12 mouse cellular contexts compared by ENCODE assay signal in the genomic region with DNA sequence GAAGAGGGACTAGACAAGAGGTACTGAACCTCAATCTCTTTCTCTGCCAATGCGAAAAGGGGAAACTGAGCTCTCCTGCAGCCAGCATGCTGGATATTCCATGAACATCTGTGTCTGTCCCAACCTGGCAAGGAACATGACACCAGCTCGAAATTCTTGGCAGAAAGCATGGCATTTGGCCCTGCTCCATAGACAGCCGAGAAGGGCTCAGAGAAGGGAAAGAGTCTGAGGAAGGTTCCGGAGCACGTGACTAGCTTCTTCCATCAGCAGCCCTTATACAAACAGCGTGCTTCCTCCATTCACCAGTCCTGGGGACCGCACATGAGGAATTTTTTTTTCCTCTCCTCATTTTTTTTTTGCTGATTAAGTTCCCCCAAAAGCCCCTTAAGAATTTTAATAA. TPM values are rescaled to one million over a fixed set of nuclear protein-coding genes. Genes with fewer than 3 reads are reported as not detected.
DNase-seq lines count a peak whose midpoint lies in the region; ATAC-seq and TF ChIP-seq lines count a peak whose summit lies in the region.
"Had no signal": no experiment of that assay in that cellular context is flagged by ENCODE, and none has a peak within 500 bp of the region (broad histone marks: within the 10 kb centered on the region; RNA-seq: fewer than 3 reads in every experiment).

No protein-coding gene starts in this region.

- no peaks in the 10 kb centered on the region for H3K27me3 ChIP-seq in limb, embryonic 14.5 days (ENCODE audit: control insufficient read depth, insufficient read depth, low read length)
- no peaks in the 10 kb centered on the region for H3K27me3 ChIP-seq in limb, embryonic 10.5 days (ENCODE audit: low read depth, poor library complexity, severe bottlenecking)
- no peaks in the 10 kb centered on the region for H3K27me3 ChIP-seq in lung, embryonic 16.5 days (ENCODE audit: control insufficient read depth, insufficient read depth, low read depth, low read length)

- no peak overlapping the region for H3K27ac ChIP-seq in limb, embryonic 14.5 days (replicated peaks; ENCODE audit: low read depth, low read length)
- no peak overlapping the region for H3K27ac ChIP-seq in limb, embryonic 10.5 days
- H3K27ac ChIP-seq in lung, embryonic 16.5 days (ENCODE audit: low read length): no peak overlapping the region

- TF ChIP-seq POLR2A in limb, embryonic 14.5 days (IDR thresholded peaks at IDR 0.05; ENCODE audit: borderline replicate concordance, extremely low read depth, insufficient read depth, insufficient read length): no peak

- WGBS in limb, embryonic 14.5 days: 58% methylated on average over 7 of the region's 7 CpGs
- WGBS in limb, embryonic 10.5 days: 88% methylated on average over 7 of the region's 7 CpGs
- WGBS in lung, embryonic 16.5 days: 24% methylated on average over 7 of the region's 7 CpGs

- no peak for ATAC-seq in cerebellum, adult (ENCODE audit: insufficient number of reproducible peaks, low FRiP score, low TSS enrichment)
- no peak for ATAC-seq in limb, embryonic 14.5 days (ENCODE audit: low FRiP score, low read depth)
- peak; percentile 39 for ATAC-seq in lung, embryonic 16.5 days (ENCODE audit: low read depth)
- no peak for ATAC-seq in megakaryocyte progenitor cell, adult 5-6 weeks (replicated peaks; ENCODE audit: poor library complexity)
- ATAC-seq: CD4-positive, CD25-positive, alpha-beta regulatory T cell, adult 4 months had no signal

- no peak overlapping the region for H3K4me2 ChIP-seq in limb, embryonic 14.5 days (replicated peaks; ENCODE audit: low read depth, low read length, severe bottlenecking)
- no peak overlapping the region for H3K4me2 ChIP-seq in lung, embryonic 16.5 days (ENCODE audit: low read depth, low read length)
- H3K4me2 ChIP-seq: midbrain, embryonic 11.5 days had no signal

- peak; percentile 34 to 46 for DNase-seq in cerebellum, adult 18-20 months
- DNase-seq in limb, embryonic 14.5 days (ENCODE audit: low spot score): peak; percentile 49
- no peak for DNase-seq in limb, embryonic 10.5 days (ENCODE audit: low spot score)
- peak; percentile 44 to 64 for DNase-seq in cerebellum, postnatal 25 days
- DNase-seq in spleen, adult 12 weeks (ENCODE audit: low spot score): no peak
- DNase-seq: spleen, adult 18-20 months had no signal

- no peak overlapping the region for H3K4me3 ChIP-seq in limb, embryonic 14.5 days (replicated peaks; ENCODE audit: low read length)
- no peak overlapping the region for H3K4me3 ChIP-seq in limb, embryonic 10.5 days
- no peak overlapping the region for H3K4me3 ChIP-seq in lung, embryonic 16.5 days (ENCODE audit: low read length)

- no peaks in the 10 kb centered on the region for H3K36me3 ChIP-seq in limb, embryonic 14.5 days (ENCODE audit: control insufficient read depth, insufficient read depth, low read length)
- no peaks in the 10 kb centered on the region for H3K36me3 ChIP-seq in limb, embryonic 10.5 days
- no peaks in the 10 kb centered on the region for H3K36me3 ChIP-seq in lung, embryonic 16.5 days (ENCODE audit: control insufficient read depth, insufficient read depth, low read length)

- H3K9ac ChIP-seq in limb, embryonic 14.5 days (ENCODE audit: low read depth, low read length, severe bottlenecking): peak overlapping the region; percentile 25; the same call in 1 of the 2 replicates
- H3K9ac ChIP-seq in lung, embryonic 16.5 days (ENCODE audit: low read length): no peak overlapping the region

- no peaks in the 10 kb centered on the region for H3K4me1 ChIP-seq in limb, embryonic 14.5 days (ENCODE audit: control insufficient read depth, insufficient read depth, low read length)
- H3K4me1 ChIP-seq in limb, embryonic 10.5 days: peaks cover 3% of the 10 kb centered on the region
- H3K4me1 ChIP-seq in lung, embryonic 16.5 days (replicated peaks; ENCODE audit: control insufficient read depth, insufficient read depth, low read length): peaks cover 7% of the 10 kb centered on the region

- no peaks in the 10 kb centered on the region for H3K9me3 ChIP-seq in limb, embryonic 14.5 days (ENCODE audit: control insufficient read depth, low read length)
- H3K9me3 ChIP-seq in limb, embryonic 10.5 days (replicated peaks): no peaks in the 10 kb centered on the region
- no peaks in the 10 kb centered on the region for H3K9me3 ChIP-seq in lung, embryonic 16.5 days (ENCODE audit: control insufficient read depth, low read length)

RNA-seq across cellular contexts. Expression of gene Tsen2, which starts 9.8 kb away (rescaled TPM):
- polyA plus RNA-seq in limb, embryonic 14.5 days (2012; rRNA removed): 13.3 and 16.3 TPM in 2 replicates
- 26.1 and 27.8 TPM in 2 replicates for polyA plus RNA-seq in limb, embryonic 14.5 days (2014; fragmentation: Nextera tagmentation; extraction: Ambion mirVana)
- polyA plus RNA-seq in limb, embryonic 10.5 days (2016; fragmentation: Nextera tagmentation; extraction: Ambion mirVana): 34.5 and 39.7 TPM in 2 replicates
- polyA plus RNA-seq in lung, embryonic 16.5 days (2015; fragmentation: Nextera tagmentation; extraction: Ambion mirVana): 23.9 and 24.8 TPM in 2 replicates
- 12.9 and 15.2 TPM in 2 replicates for total RNA-seq in megakaryocyte progenitor cell, adult 5-6 weeks (2015)
- 12.3 and 25.9 TPM in 2 replicates for total RNA-seq in megakaryocyte progenitor cell, adult 5-6 weeks (2017)

RNA-seq across cellular contexts. Expression of gene Mkrn2os, which starts 57.8 kb away (rescaled TPM):
- 0.05 TPM in 1 of 2 replicates, not detected in the other for polyA plus RNA-seq in limb, embryonic 14.5 days (2012; rRNA removed)
- polyA plus RNA-seq in limb, embryonic 14.5 days (2014; fragmentation: Nextera tagmentation; extraction: Ambion mirVana): not detected in 2 replicates
- polyA plus RNA-seq in limb, embryonic 10.5 days (2016; fragmentation: Nextera tagmentation; extraction: Ambion mirVana): 0.13 and 0.21 TPM in 2 replicates
- polyA plus RNA-seq in lung, embryonic 16.5 days (2015; fragmentation: Nextera tagmentation; extraction: Ambion mirVana): 0.58 and 0.63 TPM in 2 replicates
- not detected in 2 replicates for total RNA-seq in megakaryocyte progenitor cell, adult 5-6 weeks (2015)
- total RNA-seq in megakaryocyte progenitor cell, adult 5-6 weeks (2017): not detected in 2 replicates
- total RNA-seq: layer of hippocampus, postnatal 10 days had no signal

Comparison
In these comparisons a context has a peak if more than half of its experiments do, and no peak if none do; other contexts are left out.
1. DNase-seq: peak in cerebellum, adult 18-20 months (2 of 2), limb, embryonic 14.5 days (single experiment) and cerebellum, postnatal 25 days (2 of 2); none in limb, embryonic 10.5 days (single experiment) and spleen, adult 12 weeks (single experiment).